Mouse (Mus musculus) stomach, postnatal 0 days (tissue): ENCODE results near the gene Frmd4b.

ENCODE experiments used
- CTCF ChIP-seq: IDR thresholded peaks from 2 replicates; pipeline ENCODE4 v1.5.1; 2016; ENCODE audit warnings: antibody characterized with exemption, low read depth, mild to moderate bottlenecking, moderate library complexity
- EP300 ChIP-seq: optimal IDR thresholded peaks from 2 replicates; pipeline ENCODE3; 2016; ENCODE audit warnings: antibody characterized with exemption

- no peak for TF ChIP-seq EP300
- no peak for TF ChIP-seq CTCF
These were observed 50.6 kb downstream of the Frmd4b start for GRCm38 (mm10) chr6:97566746-97567145.
